Mouse (Mus musculus): ENCODE data around the gene Pdlim1.

Gene Pdlim1

DNA sequence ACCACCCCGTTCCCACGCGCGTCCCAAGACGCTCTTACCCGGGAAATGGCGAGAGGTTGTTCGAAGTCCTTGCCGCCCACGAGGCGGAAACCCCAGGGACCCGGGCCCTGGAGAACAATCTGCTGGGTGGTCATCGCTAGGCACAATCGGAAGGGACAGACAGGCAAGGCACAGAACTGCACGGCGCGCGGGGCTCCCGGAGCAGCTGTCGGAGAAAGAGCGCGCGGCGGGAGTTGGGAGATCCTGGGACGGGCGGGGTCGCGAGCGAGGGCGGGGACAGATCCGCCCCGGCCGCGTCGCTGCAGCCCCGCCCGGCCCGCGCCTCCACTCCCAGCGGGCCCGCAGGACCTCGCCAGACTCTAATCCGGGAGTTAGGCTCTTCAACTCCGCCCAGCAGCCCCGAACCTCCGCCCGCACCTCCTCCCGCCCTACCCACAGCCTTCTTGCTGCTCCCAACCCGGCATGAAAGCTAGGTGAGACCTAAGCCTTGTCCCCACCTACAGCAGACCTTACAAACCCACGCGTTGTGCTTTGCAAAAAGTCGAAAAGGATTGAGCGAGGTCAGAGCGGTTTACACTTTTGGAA is at the start of gene Pdlim1:
TSS of gene Pdlim1 (minus strand) at position 535 of the 585 bp plus-strand sequence.
- in situ Hi-C loops (cut with MseI, MboI) = no loop called here

DNA sequence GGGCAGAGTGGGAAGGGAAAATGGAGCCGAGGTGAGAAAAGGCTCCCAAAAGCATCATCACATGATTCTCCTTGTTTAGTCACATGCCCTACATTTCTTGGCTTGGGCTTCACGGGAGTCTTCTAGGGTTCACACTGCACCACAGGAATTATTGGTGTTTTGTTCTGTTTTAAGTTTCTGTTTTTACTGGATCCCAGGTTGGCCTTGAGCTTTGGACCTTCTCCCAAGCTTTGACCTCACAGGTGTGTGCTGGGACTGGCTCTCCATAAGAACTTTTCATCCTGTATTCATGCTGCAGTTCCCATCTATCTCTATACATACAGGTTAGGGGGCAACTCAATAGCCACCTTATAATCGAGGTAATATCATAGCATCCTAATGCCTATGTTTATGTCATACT is 47.6 kb upstream of the Pdlim1 start:
- in situ Hi-C loops (cut with MseI, MboI) = no loop called here

DNA sequence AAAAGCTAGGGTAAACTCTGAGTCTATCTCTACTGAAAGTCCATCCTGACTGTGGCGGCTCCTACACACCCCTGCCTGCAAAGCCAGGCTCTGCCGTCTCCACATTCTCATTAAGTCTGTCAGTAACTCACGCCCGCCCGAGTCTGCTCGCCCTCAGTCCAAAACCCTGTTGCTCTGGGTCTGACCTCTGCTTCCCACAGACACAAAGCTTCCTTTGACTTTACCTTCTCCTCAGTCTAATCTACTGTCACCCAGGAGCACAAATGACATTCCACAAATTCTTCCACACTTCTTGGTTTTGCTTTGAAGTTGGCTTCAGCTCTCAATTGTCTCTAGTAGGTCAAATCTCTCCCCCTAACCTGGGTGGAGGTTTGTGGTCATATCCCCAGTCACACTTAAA is 46.9 kb upstream of the Pdlim1 start:
- in situ Hi-C loops (cut with MseI, MboI) = no loop called here

DNA sequence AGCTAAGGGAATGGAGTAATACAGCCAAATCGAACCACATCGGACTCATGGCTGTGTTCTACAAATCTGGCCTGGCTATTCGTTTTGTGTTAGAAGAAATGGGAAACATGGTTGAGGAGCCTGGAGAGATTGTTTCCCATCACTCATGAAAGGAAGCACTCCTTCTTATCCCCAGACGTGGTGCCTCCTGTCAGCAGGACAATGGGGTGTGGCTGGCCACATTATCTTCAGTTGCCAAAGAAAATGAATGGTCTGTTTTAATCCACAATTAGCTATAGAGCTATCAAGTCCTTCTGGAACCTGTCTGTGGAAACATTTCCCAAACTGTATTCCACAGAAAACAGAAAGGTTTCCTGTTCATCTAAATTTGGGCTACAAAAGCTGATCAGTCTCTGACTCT is 45.4 kb upstream of the Pdlim1 start:
- in situ Hi-C loops (cut with MseI, MboI) = no loop called here

DNA sequence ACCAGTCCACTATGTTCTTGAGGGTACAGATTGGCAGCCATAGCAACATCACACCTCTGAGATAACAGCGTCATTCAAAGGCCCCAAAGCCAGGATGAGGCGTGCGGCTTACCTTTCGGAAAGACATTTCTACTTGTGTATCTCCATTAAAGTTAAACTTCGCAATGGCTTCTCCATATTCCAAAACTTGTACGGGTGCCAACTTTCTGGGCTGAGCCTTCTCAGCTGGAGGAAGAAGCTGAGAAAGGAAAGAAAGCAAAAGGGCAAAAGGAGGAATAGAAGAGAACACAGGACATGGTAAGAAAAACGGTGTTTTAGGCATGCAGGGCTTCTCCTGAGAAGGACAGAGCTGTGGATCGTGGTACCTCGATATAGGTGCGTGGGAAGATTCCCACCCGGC is 42.6 kb upstream of the Pdlim1 start:
- in situ Hi-C loops (cut with MseI, MboI) = no loop called here

DNA sequence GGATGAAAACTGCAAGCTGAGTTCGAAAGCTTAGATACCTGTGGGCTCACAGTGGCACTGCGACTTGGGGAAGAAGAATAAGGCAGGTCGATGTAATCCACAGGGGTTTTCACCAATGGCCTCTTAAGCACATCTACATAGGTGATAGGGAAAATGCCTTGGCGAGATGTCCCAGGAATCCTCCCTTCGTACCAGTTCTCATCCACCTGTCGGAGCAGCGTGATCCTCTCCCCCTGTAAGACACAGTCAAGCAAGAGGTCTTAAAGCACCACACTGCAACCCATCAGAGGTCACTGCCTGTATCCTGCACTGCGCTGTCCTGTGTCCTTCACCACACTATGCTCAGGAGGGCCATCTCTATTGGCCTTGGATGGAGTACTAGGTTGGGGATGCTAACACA is 40.0 kb upstream of the Pdlim1 start:
- in situ Hi-C loops (cut with MseI, MboI) = no loop called here

DNA sequence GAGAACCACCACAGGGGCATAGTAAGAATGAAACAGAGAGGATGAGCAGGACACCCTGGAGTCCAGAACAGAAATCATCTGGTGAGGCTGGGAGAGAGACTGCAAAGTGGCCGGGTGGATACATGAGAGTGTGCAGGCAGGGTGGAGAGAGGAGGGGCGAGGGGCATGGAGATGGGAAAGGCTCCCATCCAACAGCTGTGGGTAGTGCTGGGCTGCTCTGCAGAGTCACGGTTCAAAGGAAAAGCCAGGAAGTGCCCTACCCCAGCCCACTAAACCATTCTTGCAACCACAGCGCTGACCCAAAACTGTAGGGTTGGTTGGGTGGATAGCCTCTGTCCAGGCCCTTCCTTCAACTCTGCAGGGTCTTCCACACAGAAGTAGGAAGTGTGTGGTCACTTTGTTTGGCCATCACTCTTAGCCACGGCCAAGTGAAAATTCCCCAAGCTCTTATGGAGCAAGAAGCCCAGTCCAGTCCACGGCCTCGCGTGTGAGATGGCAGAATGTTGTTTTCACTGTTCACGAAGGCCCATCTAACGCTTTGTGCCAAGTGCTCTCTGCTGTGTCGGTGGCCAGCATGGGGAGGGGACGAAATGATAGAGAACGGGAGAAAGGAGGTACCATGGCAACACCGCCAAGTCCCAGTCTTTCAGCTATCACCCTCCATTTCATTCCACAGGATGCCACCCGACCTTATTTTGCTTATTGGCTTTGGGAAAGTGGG is 38.9 kb upstream of the Pdlim1 start:
- in situ Hi-C loops (cut with MseI, MboI) = no loop called here

DNA sequence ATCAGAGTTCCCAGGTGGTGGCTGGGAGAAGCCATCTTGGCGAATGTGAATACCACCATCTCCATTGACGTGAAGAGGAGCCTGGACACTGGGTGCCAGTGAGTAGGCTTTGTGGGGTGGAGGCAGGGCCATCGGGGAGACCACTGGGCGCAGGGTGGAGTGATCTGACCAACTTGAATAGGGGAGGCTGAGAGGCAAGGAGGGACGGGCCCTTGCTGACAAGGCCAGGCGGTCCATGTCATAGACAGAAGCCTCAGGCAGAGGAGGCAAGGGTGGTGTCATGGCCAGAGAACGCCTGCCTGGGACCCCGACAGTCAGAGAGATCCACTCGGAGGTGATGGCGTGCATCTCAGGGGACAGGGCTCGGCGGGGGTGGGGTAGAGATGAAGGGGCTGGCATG is 38.3 kb upstream of the Pdlim1 start:
- in situ Hi-C loops (cut with MseI, MboI) = no loop called here

DNA sequence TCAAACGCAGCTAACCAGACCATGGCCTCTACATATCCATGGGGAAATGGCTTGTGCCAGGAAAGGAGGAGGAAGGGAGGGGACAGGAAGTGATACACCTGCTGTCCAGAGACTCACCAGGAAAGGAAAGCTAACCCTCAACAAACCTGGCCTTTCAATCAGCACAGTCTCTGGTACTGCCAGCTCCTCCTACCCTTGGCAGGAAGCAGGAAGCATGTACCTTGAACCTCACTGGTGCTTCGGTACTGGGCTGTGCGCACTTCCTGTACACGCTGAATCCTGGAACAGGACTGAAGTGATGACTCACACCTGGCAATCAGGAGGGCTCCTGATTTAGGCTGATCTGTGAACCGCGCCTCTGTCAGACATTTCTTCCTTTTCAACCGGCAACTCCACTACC is 35.9 kb upstream of the Pdlim1 start:
- in situ Hi-C loops (cut with MseI, MboI) = no loop called here

DNA sequence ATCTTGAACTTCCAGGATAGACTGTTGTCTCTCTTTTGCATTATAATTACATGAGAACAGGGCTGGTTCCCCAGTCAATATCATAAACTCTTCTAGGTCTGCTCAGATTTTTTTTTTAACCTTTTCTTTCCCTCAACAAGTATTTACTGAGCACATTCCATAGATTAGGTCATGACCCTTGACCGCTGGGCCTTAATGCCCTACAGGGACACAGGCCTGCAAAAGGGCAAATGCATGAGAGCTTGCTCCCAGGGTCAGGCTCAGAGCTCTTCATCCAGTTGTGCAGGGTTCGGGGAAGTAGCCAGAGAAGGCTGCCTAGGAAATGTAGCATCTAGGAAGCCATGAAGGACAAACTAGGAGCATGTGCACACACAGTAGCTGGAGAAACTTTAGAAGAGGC is 35.0 kb upstream of the Pdlim1 start:
- in situ Hi-C loops (cut with MseI, MboI) = no loop called here

DNA sequence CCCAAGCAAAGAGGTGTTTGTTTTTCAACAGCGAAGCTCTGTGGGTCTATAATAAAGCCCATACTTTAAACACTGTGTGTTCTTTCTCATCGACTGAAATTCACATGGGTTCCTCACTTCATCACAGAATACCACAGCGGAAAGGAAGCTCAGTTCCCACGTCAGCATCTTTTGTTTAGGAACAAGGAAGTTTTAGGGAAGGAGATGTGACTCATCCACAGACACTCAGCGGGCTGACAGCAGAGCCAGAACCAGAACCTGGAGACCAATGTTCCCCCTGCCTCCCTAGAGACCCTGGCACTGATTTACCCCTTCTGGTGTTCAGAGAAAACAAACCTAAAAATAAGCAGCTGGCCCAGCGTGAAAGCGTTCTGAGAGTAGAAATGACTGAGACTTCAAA is 33.8 kb upstream of the Pdlim1 start:
- in situ Hi-C loops (cut with MseI, MboI) = no loop called here

DNA sequence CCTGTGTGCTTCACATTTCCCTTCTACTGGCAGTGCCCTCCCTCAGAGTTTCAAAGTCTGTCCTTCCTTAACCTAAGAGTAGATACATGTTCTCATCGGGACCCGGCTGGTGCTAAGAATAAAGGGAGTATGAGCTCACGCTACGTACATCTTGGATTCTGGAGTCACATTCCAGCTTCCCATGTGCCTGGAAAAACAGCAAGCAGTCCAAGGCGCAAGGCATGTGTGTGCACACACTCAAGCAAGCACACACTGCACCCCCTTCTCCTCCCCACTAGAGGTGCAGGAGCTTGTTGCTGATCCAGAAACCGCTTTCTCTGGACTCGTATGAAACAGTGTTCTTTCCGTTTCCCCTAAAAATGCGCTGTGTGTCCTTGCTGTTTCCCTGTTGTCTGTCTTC is 31.3 kb upstream of the Pdlim1 start:
- in situ Hi-C loops (cut with MseI, MboI) = no loop called here

DNA sequence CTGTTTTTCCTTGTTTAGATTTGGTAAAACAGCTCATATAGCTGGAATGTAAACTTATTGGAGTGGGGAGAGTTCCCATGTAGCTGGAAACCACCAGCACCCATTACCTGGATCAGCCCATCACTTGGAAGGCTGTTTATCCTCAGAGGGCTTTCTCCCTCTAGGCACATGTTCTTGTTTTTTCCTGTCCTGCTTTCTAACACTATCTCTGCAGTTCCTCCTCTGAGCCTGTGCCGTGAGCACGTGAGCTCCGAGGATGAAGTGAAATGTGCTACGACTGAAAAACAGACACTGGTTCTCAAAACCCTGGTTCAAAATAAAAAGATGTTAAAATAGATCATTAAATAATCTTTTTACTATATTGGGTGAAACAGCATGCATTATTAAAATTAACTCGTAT is 30.8 kb upstream of the Pdlim1 start:
- in situ Hi-C loops (cut with MseI, MboI) = no loop called here

DNA sequence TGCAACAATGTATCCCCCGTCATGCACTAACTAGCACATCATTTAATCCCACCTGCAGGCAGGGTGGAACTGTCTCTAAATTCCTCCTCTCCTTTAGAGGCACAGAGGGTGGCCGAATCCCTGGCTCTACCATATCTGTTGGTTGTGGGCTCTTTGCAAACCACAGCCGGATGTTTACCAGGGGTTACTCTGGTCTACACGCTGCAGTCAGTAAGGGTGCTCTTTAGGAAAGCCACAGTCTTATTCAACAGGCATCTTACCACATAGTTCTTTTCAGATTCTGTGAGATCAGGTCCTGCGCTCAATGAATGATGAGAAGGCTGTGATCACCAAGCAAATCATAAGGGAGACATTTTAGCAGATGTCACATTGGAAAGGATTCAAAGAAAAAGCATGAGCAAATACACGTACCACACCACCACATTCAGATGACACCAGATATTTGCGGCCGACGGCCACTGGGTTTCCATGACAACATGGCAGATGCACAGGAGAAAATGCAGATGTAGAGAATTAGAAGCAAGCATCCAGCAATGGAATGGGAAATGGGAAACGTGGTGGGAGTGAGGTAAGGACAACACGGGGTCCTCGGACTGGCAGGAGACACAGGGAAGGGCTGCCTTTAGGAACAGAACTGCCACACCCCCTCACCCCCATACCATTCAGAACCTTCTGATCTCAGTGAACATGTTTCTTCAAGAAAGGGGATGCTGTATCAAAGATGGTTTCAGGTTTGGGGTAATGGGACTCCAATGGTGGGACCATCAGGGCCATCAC is 28.5 kb upstream of the Pdlim1 start:
- in situ Hi-C loops (cut with MseI, MboI) = no loop called here

DNA sequence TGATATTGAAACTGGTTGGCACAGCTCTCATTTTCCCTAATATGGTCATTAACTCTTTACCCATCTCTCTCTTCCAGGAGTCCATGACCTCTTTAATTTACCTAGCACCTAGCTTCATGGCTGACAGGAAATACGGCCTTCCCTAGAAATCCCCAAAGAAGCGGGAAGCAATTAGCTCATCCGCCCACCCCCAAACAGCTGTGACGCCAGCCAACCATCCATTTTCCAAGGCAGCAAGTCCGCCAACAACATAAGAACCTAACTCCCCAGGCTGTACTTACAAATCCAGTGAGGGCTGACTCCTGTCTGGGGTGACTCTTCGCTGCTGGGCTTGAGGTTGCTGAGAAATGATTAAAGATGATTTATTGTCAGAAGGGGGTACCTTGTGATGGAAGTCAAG is 27.5 kb upstream of the Pdlim1 start:
- in situ Hi-C loops (cut with MseI, MboI) = no loop called here

DNA sequence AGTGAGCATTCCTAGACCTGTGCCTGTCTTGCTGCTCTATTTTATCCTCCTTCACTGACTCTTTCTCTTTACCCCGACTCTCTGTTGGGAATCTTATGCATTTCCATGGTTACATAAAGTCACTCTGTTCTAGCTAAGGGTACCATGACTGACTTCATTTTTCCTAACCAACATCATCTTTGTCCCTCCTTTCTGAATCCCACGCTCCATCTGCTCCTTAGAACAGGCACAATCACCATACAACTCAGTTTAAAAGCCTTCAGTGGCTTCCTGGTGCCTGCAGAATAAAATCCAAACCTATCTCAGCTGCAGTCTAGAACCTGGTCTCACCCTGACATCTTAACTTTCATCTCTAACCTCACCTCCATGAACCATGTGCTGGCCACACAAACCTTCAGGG is 26.9 kb upstream of the Pdlim1 start:
- in situ Hi-C loops (cut with MseI, MboI) = no loop called here

DNA sequence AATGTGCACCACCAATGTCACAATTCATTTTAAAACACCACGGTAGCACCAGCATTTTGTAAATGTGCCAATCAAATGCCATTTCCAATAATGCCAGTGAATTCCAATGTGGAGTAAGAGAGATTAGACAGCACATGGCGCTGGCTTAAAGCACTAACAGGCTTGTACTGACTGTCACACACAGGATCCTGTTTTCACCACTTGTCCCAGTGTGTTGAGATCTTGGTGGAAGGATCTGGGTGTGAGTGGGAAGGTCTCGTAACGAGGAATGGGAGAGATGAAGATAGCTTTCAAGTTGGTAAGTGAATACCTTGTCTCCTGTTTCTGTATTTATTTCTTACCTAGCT is 26.1 kb upstream of the Pdlim1 start:
- in situ Hi-C loops (cut with MseI, MboI) = no loop called here

DNA sequence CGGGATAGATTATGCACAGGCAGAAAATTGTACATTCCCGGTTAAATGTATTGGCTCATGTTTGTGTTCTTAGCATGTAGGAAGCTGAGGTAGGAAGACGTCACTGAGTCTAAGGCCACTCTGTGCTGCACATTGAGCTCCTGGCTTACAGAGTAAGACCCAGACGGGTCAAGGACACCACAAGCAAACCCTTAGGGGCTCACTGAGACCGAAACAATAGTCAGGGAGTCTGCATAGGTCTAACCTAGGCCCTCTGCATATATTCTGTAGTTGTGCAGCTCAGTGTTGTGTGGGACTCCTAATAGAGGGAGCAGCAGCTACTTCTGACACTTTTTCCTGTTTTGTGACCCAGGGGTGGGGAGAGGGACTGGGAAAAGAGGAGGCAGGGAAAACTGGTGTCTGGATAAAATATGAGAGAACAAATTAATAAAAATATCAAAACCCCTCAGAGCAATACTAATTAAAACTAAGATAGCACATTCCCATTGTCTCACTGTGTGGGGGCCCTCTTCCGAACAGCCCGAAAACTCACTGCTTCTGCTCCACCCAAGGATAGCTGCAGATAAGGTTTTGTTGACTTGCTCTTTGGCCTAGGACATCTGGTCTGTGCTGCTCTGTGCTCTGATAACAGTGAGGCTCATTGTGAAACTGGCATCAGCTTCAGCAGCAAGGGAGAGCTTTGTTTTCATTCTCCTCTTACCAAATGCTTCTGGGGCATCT is 25.6 kb upstream of the Pdlim1 start:
- in situ Hi-C loops (cut with MseI, MboI) = no loop called here

DNA sequence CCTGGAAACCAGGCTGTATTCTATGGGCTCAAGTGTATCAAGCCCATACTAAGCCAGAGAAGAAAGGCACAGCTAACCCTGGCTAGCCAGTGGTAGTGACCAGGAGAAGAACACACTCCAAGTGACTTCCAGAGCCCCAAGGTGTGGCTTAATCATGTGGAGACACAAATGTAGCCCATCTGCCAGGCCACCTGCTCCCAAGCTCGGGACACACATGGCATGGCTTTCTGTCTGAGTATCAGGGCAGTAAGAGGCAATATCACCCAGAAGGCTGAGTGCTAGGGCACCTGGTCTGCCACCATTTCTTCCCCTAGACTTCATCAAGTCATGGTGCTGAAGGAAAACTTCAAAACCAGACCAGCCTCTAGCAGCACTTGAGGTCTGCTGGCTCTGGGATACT is 22.6 kb upstream of the Pdlim1 start:
- in situ Hi-C loops (cut with MseI, MboI) = no loop called here

DNA sequence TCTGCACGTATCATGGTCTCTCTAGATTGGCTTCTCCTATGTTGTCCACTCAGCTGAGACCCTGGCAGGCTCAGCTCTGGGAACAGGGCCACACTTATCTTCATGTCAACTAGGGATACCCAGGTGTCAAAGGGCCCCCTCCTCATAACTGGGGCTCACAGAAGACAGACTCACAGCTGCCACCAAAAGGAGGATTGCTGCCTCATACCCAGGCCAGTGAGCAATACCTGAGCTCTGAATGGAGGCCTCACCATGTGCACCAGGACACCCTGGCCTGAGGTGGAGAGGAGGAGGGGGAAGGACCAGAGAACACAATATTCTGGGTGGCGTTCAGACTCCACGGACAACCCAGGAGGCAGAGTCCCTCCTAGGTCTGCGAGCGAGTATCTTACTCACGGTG is 22.1 kb upstream of the Pdlim1 start:
- in situ Hi-C loops (cut with MseI, MboI) = no loop called here

DNA sequence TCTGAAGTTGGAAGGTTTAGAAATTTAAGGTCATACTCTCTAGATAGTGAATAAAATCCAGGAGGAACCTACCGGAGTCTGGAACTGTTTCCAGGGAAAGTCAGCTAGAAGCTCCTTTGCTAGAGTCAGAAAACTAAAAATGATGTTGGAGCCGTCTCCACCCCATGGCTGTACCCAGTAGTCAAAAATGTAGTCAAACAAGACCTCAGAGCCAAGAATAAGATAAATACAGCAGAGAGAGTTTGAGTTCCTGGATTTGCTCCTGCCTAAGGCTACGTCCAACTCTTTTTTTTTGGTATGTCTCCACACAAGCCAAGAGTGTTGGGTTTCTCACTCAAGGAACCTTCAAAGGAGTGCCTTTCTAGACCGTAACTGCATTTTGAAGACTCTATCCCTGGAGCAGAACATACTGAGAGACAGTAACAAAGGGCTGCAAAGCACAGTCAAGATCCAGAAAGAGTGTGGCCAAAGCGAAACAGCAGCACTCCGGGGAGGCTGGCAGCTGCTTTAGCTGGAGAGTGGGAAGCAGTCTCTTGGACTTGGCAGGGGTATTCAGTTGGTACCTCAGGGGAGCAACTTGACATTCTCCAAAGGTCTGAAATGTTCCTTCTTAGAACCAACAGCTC is 18.6 kb upstream of the Pdlim1 start:
- in situ Hi-C loops (cut with MseI, MboI) = no loop called here

DNA sequence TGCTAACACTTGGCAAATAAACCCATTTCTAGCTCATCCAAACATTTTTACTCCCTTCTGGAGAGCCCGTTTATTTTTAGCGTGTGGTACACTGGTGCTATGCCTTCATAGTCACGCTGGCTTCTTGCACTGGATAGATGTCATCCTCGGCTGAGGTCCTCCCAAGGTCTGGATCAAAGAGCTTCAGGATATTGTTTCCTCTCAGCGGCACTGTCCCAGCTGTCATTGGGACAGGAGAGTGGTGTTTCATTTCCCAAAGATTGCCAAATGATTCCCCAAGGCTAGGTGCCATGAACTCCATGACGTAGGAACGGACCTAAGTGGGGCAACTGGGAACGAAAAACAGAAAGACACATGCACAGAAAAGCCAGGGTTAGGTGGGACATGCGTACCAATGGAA is 16.8 kb upstream of the Pdlim1 start:
- in situ Hi-C loops (cut with MseI, MboI) = no loop called here

Measured in mouse trophoblast stem cell (cell line).